Mouse (Mus musculus): ENCODE measurements around the gene Rasgrf2. TPM values are rescaled to one million over a fixed set of nuclear protein-coding genes. Genes with fewer than 3 reads are reported as not detected.

Rasgrf2 gene
- polyA plus RNA-seq, 1 experiment, result not detected

DNA sequence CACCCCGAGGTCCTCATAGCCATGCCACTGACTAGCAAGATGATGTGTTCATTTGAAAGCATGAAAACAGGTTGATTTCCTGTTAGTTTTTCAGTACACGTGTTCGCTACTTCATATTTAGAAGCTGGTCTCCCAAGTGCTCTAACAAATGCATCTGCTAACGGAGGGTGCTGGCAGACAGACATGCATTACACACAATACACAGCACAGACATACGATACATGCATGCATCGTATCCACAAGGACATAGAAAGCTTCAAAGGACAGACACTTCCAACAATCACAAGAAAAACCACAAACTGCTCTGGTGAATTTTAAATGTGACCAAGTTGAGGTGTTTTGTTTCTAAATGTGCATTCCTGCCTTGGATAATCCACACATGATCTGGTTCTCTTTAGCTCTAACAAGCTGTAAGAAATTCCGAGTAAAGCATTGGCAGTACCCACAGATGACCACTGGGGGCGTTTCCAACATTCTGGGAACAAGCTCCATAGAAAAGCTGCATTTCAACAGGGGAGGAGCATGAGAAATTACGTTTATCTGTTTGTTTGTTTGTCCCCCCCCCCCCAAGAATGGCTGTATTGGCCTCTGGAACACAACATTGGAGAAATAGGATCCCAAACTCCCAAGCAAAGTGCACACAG lies 249.5 kb downstream of the Rasgrf2 start:
- TF ChIP-seq TAL1 (IDR thresholded peaks at IDR 0.05; ENCODE audit: low read length) (no peak), GATA1 (IDR thresholded peaks at IDR 0.05; ENCODE audit: low read length) (no peak)
- no peaks in the 10 kb centered on the region for H3K27me3 ChIP-seq (ENCODE audit: control insufficient read depth)
- H3K36me3 ChIP-seq (ENCODE audit: control insufficient read depth), result no peaks in the 10 kb centered on the region
- no peaks in the 10 kb centered on the region for H3K4me1 ChIP-seq (ENCODE audit: control insufficient read depth)
- H3K4me3 ChIP-seq (replicated peaks), result no peak overlapping the region
- H3K9me3 ChIP-seq (ENCODE audit: control insufficient read depth, low read length), result no peaks in the 10 kb centered on the region

DNA sequence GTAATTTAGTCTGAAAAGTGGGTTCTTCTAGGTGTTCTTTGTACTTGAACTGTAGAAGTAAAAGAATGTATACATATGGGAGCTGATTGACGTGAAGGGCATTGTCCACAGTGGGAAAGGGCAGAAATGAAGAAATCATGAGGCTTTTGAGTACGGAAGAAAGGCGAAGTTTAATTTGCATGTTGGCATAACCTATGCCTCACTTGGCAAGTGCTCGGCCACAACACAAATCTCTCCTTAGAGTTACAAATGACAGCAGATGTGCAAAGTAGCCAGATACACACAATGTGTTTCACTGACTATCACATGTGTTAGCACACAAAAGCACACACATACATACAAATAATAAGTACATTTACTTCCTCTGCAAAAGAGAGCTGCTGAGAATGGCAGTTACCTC lies 251.2 kb downstream of the Rasgrf2 start:
- TF ChIP-seq TAL1 (IDR thresholded peaks at IDR 0.05; ENCODE audit: low read length), result no peak
- TF ChIP-seq GATA1 (IDR thresholded peaks at IDR 0.05; ENCODE audit: low read length), result no peak
- no peaks in the 10 kb centered on the region for H3K27me3 ChIP-seq (ENCODE audit: control insufficient read depth)
- H3K9me3 ChIP-seq (ENCODE audit: control insufficient read depth, low read length), result no peaks in the 10 kb centered on the region
- no peaks in the 10 kb centered on the region for H3K4me1 ChIP-seq (ENCODE audit: control insufficient read depth)
- no peak overlapping the region for H3K4me3 ChIP-seq (replicated peaks)
- H3K36me3 ChIP-seq (ENCODE audit: control insufficient read depth), result no peaks in the 10 kb centered on the region

DNA sequence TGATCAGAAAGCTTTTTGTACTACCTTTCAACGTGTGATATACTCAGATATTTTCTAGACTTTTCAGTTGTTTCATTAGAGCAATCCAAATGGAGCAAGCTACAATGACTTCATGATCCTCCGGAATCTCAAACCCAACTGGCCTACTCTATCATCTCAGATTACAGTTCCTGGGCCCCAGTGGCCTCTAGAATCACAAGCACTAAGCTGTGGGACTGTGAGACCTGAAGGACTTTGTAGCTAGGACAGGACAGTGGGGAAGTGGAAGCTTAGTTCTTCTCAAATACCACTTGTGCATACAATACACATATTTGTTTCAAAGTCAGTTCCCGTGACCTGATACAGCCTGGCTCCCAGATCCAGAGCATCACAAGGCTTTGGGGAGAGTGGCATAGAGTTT lies 253.5 kb downstream of the Rasgrf2 start:
- no peak overlapping the region for H3K4me3 ChIP-seq (replicated peaks)
- H3K27me3 ChIP-seq (ENCODE audit: control insufficient read depth), result no peaks in the 10 kb centered on the region
- no peaks in the 10 kb centered on the region for H3K4me1 ChIP-seq (ENCODE audit: control insufficient read depth)
- H3K36me3 ChIP-seq (ENCODE audit: control insufficient read depth), result no peaks in the 10 kb centered on the region
- no peak for TF ChIP-seq TAL1 (IDR thresholded peaks at IDR 0.05; ENCODE audit: low read length)
- no peak for TF ChIP-seq GATA1 (IDR thresholded peaks at IDR 0.05; ENCODE audit: low read length)
- H3K9me3 ChIP-seq (ENCODE audit: control insufficient read depth, low read length), result no peaks in the 10 kb centered on the region

DNA sequence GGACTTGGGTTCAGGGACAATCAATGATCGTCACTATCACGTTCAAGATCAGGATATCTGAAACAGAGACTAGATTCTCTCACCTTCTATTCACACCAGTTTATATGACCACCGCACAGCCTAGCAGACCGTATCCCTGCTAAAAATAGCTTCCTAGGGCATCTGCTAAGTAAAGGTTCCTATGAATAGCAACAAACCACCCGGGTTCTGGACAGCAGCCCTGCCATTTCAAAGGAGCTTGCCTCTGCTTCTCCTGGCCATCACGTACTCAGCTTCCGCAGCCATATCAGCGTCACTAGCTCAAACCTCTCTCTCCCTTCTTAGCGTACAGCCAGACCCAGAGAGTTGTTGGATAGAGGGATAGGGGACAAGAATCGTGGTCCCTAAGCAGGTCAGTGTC lies 254.1 kb downstream of the Rasgrf2 start:
- Histone ChIP-seq H3K27me3 (ENCODE audit: control insufficient read depth) (no peaks in the 10 kb centered on the region), H3K36me3 (ENCODE audit: control insufficient read depth) (no peaks in the 10 kb centered on the region), H3K9me3 (ENCODE audit: control insufficient read depth, low read length) (no peaks in the 10 kb centered on the region), H3K4me3 (replicated peaks) (no peak overlapping the region), H3K4me1 (ENCODE audit: control insufficient read depth) (no peaks in the 10 kb centered on the region)
- no peak for TF ChIP-seq GATA1 (IDR thresholded peaks at IDR 0.05; ENCODE audit: low read length)
- TF ChIP-seq TAL1 (IDR thresholded peaks at IDR 0.05; ENCODE audit: low read length), result no peak

DNA sequence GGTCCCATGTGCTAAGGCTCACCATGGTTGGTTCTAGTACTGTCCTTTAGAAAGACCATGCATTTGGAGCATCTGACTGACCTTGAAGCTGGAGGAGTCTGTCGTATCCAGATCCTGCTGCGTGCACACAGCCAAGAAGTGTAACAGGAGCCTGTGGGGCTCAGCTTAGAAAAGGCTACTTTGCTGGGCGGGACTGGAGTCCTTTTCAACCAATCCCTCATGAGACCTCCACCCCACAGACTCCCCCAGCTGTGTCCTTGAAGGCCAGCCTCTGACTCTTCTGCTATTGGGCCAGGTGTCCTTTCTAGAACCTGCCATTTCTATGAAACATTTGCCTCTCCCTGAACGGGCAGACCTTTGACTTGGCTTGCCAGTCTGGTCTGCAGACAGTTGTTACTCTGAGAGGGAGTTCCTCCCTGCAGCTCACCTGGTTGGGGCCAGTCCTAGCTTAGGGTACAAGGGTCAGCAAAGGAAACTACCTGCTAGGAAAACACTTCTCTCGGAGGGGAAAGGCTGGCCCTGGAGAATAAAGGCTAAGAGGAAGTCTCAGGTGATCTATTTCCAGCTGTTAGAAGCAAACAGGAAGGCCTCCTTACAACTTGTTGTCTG lies 254.6 kb downstream of the Rasgrf2 start, which contains the start of gene Ckmt2:
TSS of gene Ckmt2 (minus strand) at position 145 of the 609 bp plus-strand sequence.
- Histone ChIP-seq H3K27me3 (ENCODE audit: control insufficient read depth) (no peaks in the 10 kb centered on the region), H3K4me1 (ENCODE audit: control insufficient read depth) (no peaks in the 10 kb centered on the region), H3K4me3 (replicated peaks) (no peak within 1 kb of the TSS), H3K36me3 (ENCODE audit: control insufficient read depth) (no peaks in the 10 kb centered on the region), H3K9me3 (ENCODE audit: control insufficient read depth, low read length) (no peaks in the 10 kb centered on the region)
- TF ChIP-seq GATA1 (IDR thresholded peaks at IDR 0.05; ENCODE audit: low read length) (no peak), TAL1 (IDR thresholded peaks at IDR 0.05; ENCODE audit: low read length) (no peak)

DNA sequence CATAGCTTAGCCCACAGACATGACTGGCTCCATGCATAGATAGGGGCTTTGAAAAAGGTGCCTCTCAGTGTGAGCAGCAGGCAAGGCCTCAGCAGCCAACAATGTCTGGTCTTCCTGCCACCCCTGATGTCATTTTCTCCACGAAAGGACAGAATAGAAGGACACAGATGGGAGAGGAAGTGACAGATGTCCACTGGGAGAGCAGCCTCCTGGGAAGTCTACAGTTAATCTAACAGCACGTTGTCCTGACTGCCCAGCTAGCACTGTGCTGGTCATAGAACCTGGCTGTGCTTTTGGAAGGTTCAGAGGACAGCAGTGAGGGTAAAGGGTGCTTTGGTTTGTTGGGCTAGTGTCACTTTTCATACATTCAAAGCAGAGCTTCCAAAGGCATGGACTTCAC lies 255.9 kb downstream of the Rasgrf2 start:
- Histone ChIP-seq H3K27me3 (ENCODE audit: control insufficient read depth) (no peaks in the 10 kb centered on the region), H3K36me3 (ENCODE audit: control insufficient read depth) (no peaks in the 10 kb centered on the region), H3K4me3 (replicated peaks) (no peak overlapping the region), H3K4me1 (ENCODE audit: control insufficient read depth) (no peaks in the 10 kb centered on the region), H3K9me3 (ENCODE audit: control insufficient read depth, low read length) (no peaks in the 10 kb centered on the region)
- TF ChIP-seq TAL1 (IDR thresholded peaks at IDR 0.05; ENCODE audit: low read length), result no peak
- no peak for TF ChIP-seq GATA1 (IDR thresholded peaks at IDR 0.05; ENCODE audit: low read length)

DNA sequence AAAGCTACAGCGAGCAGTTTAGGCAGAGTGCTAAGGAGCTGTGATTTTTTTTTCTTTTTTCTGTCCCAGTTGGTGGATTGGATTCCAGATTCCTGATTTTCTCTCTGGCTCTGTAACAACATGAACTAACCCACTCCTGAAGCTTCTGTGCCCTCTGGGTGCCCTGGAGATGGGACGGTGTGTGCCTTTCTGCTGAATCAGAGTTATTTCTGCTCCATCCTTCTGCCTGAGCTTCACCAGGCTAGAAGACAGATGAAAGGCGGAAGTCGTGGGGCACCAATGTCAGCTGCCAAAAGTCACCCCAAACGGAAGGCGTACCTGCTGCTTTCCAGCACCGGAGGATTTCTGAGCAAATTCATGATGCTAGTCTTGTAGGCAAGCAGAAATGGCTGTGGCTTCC lies 256.9 kb downstream of the Rasgrf2 start:
- Histone ChIP-seq H3K27me3 (ENCODE audit: control insufficient read depth) (no peaks in the 10 kb centered on the region), H3K4me1 (ENCODE audit: control insufficient read depth) (no peaks in the 10 kb centered on the region), H3K4me3 (replicated peaks) (no peak overlapping the region), H3K9me3 (ENCODE audit: control insufficient read depth, low read length) (no peaks in the 10 kb centered on the region), H3K36me3 (ENCODE audit: control insufficient read depth) (no peaks in the 10 kb centered on the region)
- TF ChIP-seq GATA1 (IDR thresholded peaks at IDR 0.05; ENCODE audit: low read length) (no peak), TAL1 (IDR thresholded peaks at IDR 0.05; ENCODE audit: low read length) (no peak)

DNA sequence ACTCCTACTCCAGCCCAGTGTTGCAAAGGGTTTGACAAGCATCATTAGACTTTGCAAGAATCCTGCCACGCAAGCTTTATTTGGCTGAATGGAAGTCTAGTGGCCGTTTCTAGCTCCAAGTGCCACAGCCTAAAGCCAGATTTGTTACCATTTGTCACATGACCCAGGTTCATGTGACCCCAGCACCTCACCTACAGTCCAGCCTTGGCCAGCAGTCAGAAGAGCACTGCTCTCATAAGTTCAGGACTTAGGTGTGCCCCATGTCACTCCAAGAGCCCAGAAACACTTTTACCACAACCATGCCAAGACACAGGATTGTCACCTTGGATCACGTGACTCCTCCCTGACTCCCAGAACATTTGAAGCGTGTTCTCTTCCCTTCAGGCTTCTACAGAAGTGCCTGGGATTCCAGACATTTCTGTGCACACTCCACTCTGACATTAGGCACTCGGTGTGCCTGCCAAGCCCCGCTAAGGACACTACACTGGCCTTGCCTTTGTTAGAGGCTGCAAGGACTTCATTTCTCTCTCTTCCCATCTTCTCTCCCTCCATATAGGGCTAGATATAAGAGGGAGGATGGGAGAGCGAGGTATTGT lies 257.6 kb downstream of the Rasgrf2 start:
- Histone ChIP-seq H3K36me3 (ENCODE audit: control insufficient read depth) (no peaks in the 10 kb centered on the region), H3K27me3 (ENCODE audit: control insufficient read depth) (no peaks in the 10 kb centered on the region), H3K9me3 (ENCODE audit: control insufficient read depth, low read length) (no peaks in the 10 kb centered on the region), H3K4me3 (replicated peaks) (no peak overlapping the region), H3K4me1 (ENCODE audit: control insufficient read depth) (no peaks in the 10 kb centered on the region)
- TF ChIP-seq TAL1 (IDR thresholded peaks at IDR 0.05; ENCODE audit: low read length), result no peak
- TF ChIP-seq GATA1 (IDR thresholded peaks at IDR 0.05; ENCODE audit: low read length), result no peak

DNA sequence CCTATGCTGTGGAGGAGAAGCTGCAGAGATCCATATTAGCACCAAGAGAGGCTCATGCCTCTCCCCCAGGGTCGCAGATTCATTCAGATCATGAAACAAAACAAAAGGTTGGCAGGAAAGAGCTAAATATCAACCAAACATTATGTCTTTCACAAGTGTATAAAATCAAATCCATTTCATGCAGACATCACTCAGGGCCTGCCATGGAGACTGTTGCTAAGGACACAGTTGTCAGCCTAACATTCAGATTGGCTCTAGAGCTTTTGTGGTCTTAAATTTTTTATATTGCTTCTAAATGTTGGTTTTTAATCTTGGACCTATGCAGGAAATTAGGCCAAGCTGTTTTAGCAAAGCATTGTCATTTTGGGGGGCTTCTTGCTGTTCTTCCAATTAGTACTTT lies 262.9 kb downstream of the Rasgrf2 start:
- no peak for TF ChIP-seq GATA1 (IDR thresholded peaks at IDR 0.05; ENCODE audit: low read length)
- no peak for TF ChIP-seq TAL1 (IDR thresholded peaks at IDR 0.05; ENCODE audit: low read length)
- Histone ChIP-seq H3K27me3 (ENCODE audit: control insufficient read depth) (no peaks in the 10 kb centered on the region), H3K4me1 (ENCODE audit: control insufficient read depth) (no peaks in the 10 kb centered on the region), H3K4me3 (replicated peaks) (no peak overlapping the region), H3K9me3 (ENCODE audit: control insufficient read depth, low read length) (no peaks in the 10 kb centered on the region), H3K36me3 (ENCODE audit: control insufficient read depth) (no peaks in the 10 kb centered on the region)
